Mouse (Mus musculus) intestine, postnatal 0 days (tissue): ENCODE data around the gene Cd38. TPM values are rescaled to one million over a fixed set of nuclear protein-coding genes. Genes with fewer than 3 reads are reported as not detected.
A peak's percentile ranks its signal among the peaks of the same experiment; 100 is the strongest.

Experiments used
- ATAC-seq: fragments of 200-750 bp; cut with Nextera tagmentation; 2 replicates; pipeline ENCODE4 v1.8.0; 2017; ENCODE audit warnings: mild to moderate bottlenecking, moderate TSS enrichment, moderate library complexity
- H3K27ac ChIP-seq: fragments of 300-500 bp; sonication (generic); 2 replicates; pipeline ENCODE4 v1.5.1; 2014; ENCODE audit warnings: mild to moderate bottlenecking, low read depth, low read length, moderate library complexity
- H3K27me3 ChIP-seq: fragments of 300-500 bp; sonication (generic); replicated peaks from 2 replicates; pipeline ENCODE4 v1.6.1; 2014; ENCODE audit warnings: low read length, mixed read lengths; ENCODE audit not compliant: control insufficient read depth, insufficient read depth
- H3K36me3 ChIP-seq: fragments of 300-500 bp; sonication (generic); 2 replicates; pipeline ENCODE4 v1.6.1; 2014; ENCODE audit warnings: mild to moderate bottlenecking, moderate library complexity; ENCODE audit not compliant: control insufficient read depth, insufficient read depth
- H3K4me1 ChIP-seq: fragments of 300-500 bp; sonication (generic); replicated peaks from 2 replicates; pipeline ENCODE4 v1.6.1; 2014; ENCODE audit warnings: antibody characterized with exemption, low read length, mixed read lengths; ENCODE audit not compliant: control insufficient read depth, insufficient read depth
- H3K4me2 ChIP-seq: fragments of 300-500 bp; sonication (generic); replicated peaks from 2 replicates; pipeline ENCODE4 v1.6.1; 2014; ENCODE audit warnings: low read depth, mild to moderate bottlenecking, moderate library complexity
- H3K4me3 ChIP-seq: fragments of 300-500 bp; sonication (generic); 2 replicates; pipeline ENCODE4 v1.5.1; 2014; ENCODE audit warnings: low read depth, low read length
- H3K9ac ChIP-seq: fragments of 300-500 bp; sonication (generic); 2 replicates; pipeline ENCODE4 v1.6.1; 2014; ENCODE audit warnings: mild to moderate bottlenecking, low read depth, low read length
- H3K9me3 ChIP-seq: fragments of 300-500 bp; sonication (generic); 2 replicates; pipeline ENCODE4 v1.6.1; 2016; ENCODE audit warnings: mixed run types; ENCODE audit not compliant: control insufficient read depth
- CTCF ChIP-seq: sonication (generic); IDR thresholded peaks from 2 replicates; pipeline ENCODE4 v1.5.1; 2016; ENCODE audit warnings: low read depth, mild to moderate bottlenecking, control low read depth, antibody characterized with exemption, moderate library complexity
- WGBS: fragments of 180-500 bp; shearing (Covaris S2); extraction: QIAGEN DNeasy Blood & Tissue Kit; methylation state at CpG from one replicate; pipeline ENCODE4 v1.1.7; 2014; 5-methylcytosine and 5-hydroxymethylcytosine counted together
- polyA plus RNA-seq: library from polyadenylated mRNA; unstranded; fragments of >200 nt; fragmentation: Nextera tagmentation; extraction: Ambion mirVana; gene quantifications from 2 replicates; pipeline ENCODE4 v1.2.1, GENCODE M21; 2015

The Cd38 gene
- polyA plus RNA-seq, 1 experiment from 2014 or later, result 9.5 TPM

DNA sequence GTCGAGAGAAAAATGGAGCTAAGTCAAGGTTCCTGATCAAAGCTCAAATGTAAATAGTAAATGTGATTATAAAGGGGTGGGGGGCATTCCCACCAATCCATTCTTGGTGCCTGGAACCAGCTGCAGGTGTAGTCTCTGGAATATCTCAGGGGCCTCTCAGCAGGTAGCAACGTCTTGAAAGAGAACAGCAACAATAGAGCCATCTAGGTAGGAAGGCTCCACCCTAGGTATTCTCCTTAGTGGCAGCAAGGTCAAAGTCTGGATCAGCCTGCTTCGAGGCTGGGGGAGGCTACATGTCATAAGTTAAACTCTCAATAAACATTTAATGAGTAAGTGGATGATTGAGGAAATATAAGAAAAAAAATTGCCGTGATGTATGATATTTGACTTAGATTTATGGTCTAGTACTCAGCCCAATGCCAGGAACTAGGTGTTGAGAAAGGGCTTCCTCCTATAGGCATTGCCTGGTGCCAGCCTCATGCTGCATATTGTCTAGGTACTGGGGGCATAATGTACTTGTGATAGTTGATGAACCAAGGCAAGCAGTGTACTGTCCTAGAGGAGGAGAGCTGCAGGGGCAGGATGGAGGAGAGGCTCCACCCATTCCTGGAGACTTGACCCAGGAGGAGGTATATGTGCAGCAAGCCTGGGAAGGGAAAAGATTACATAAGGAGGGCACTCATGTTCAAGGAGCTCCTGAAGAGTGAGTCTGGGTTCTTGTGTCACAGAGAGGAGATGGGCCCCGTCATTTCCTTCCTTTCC, 7.5 kb upstream of the Cd38 start:
- no peak overlapping the region for H3K9ac ChIP-seq
- peak overlapping the region; percentile 84 for H3K27ac ChIP-seq
- no peaks in the 10 kb centered on the region for H3K36me3 ChIP-seq
- 0 out of 2 replicates have a peak, but pooled peaks cover 3% of the 10 kb centered on the region for H3K9me3 ChIP-seq
- no peaks in the 10 kb centered on the region for H3K27me3 ChIP-seq
- peaks cover 4% of the 10 kb centered on the region; the same call in 1 of the 2 replicates for H3K4me1 ChIP-seq
- peak; percentile 89 for ATAC-seq
- 37% methylated on average over 5 of the region's 5 CpGs for WGBS
- TF ChIP-seq CTCF, result no peak
- H3K4me2 ChIP-seq, result peak overlapping the region; percentile 37
- no peak overlapping the region for H3K4me3 ChIP-seq

GRCm38 (mm10) chr5:43863642-43864041, 4.7 kb upstream of the Cd38 start:
- H3K36me3 ChIP-seq, result no peaks in the 10 kb centered on the region
- H3K4me3 ChIP-seq, result no peak overlapping the region
- 0 out of 2 replicates have a peak overlapping the region, but pooled peaks have one; percentile 21 for H3K27ac ChIP-seq
- no peaks in the 10 kb centered on the region for H3K27me3 ChIP-seq
- no peak for TF ChIP-seq CTCF
- ATAC-seq, result peak; percentile 68
- 28% methylated on average over 6 of the region's 6 CpGs for WGBS
- peaks cover 4% of the 10 kb centered on the region for H3K4me1 ChIP-seq
- H3K4me2 ChIP-seq, result no peak overlapping the region
- no peak overlapping the region for H3K9ac ChIP-seq
- no peaks in the 10 kb centered on the region for H3K9me3 ChIP-seq

GRCm38 (mm10) chr5:43865316-43865715, 3.0 kb upstream of the Cd38 start:
- H3K4me3 ChIP-seq, result no peak overlapping the region
- H3K27ac ChIP-seq, result no peak overlapping the region
- WGBS, result 70% methylated on average over 2 of the region's 2 CpGs
- no peak overlapping the region for H3K9ac ChIP-seq
- H3K36me3 ChIP-seq, result no peaks in the 10 kb centered on the region
- H3K4me1 ChIP-seq, result peaks cover 7% of the 10 kb centered on the region
- H3K9me3 ChIP-seq, result no peaks in the 10 kb centered on the region
- no peak overlapping the region for H3K4me2 ChIP-seq
- ATAC-seq, result no peak
- H3K27me3 ChIP-seq, result no peaks in the 10 kb centered on the region
- TF ChIP-seq CTCF, result no peak

DNA sequence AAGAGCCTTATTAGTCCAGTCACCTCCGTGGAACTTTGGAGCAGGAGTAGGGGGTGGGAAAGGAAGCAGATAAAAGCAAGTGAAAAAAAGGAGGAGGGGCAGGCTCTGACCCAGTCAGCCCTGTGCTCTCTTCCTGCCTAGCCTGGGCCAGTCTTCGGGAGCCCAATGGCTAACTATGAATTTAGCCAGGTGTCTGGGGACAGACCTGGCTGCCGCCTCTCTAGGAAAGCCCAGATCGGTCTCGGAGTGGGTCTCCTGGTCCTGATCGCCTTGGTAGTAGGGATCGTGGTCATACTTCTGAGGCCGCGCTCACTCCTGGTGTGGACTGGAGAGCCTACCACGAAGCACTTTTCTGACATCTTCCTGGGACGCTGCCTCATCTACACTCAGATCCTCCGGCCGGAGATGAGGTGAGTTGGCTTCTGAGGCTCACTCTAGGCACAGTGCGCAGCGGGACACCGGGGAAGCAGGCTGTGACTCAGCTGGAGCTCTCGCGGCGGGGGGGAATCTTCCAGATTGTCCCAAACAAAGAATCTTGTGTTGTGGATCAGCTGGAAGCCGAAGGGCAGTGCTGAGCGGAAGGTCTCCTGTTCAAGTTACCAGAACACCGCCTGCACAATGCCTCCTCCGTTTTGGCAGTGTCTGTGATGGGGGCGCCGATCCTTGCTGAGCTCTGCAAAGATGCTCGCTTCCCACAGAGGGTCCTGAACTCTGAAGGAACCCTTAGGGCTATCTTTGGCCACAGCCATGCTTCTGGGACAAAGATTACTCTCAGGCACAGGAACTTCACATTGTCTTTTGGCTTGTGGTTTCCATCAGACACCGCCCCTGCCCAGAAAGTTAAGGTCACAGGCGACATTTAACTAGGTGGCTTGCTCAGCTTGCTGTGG, 603 bp downstream of the Cd38 start:
- Histone ChIP-seq H3K27me3 (no peaks in the 10 kb centered on the region), H3K36me3 (no peaks in the 10 kb centered on the region), H3K27ac (peak overlapping the region; percentile 60), H3K4me1 (peaks cover 6% of the 10 kb centered on the region; the same call in 1 of the 2 replicates), H3K4me3 (peak overlapping the region; percentile 43), H3K4me2 (peak overlapping the region; percentile 78), H3K9me3 (no peaks in the 10 kb centered on the region), H3K9ac (peak overlapping the region; percentile 58)
- WGBS, result 8% methylated on average over 28 of the region's 28 CpGs
- peak; percentile 58 for ATAC-seq
- no peak for TF ChIP-seq CTCF

DNA sequence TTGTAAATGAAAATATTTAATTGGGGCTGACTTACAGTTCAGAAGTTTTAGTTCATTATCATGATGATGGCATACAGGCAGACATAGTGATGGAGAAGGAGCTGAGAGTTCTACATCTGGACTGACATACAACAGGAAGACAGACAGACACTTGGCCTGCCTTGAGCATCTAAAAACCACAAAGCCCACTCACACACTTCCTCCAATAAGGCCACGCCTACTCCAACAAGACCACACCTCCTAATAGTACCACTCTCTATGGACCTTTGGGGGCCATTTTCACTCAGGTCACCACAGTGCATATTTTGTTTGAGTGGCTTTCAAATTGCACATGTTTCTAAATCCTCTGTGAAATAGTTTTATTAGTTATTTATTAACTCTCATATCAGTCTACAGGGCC, 3.5 kb downstream of the Cd38 start:
- Histone ChIP-seq H3K36me3 (no peaks in the 10 kb centered on the region), H3K4me1 (peaks cover 6% of the 10 kb centered on the region; the same call in 1 of the 2 replicates), H3K4me2 (no peak overlapping the region), H3K9me3 (no peaks in the 10 kb centered on the region), H3K4me3 (no peak overlapping the region), H3K9ac (no peak overlapping the region), H3K27me3 (no peaks in the 10 kb centered on the region), H3K27ac (no peak overlapping the region)
- 72% methylated on average over 1 of the region's 1 CpGs for WGBS
- no peak for TF ChIP-seq CTCF
- no peak for ATAC-seq

DNA sequence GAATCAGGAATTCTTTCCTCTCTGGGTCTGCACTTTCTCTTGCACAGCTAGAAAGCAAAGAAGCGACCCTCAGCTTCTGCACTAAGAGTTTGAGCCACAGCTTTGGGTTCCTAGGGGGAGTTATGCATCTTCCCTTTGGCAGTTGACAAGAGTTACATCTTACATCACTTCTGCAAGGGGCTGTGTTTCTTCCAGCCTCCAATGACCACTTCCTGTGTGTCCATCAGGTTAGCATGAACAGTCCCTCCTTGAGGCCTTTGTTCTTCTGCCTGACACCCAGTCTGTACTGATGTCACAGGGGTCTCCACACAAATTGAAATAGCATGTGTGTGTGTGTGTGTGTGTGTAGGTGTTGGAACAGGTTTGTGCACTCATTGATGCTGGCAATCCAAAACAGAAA, 4.3 kb downstream of the Cd38 start:
- no peaks in the 10 kb centered on the region for H3K9me3 ChIP-seq
- 69% methylated on average over 1 of the region's 1 CpGs for WGBS
- H3K4me1 ChIP-seq, result peaks cover 6% of the 10 kb centered on the region; the same call in 1 of the 2 replicates
- no peak for TF ChIP-seq CTCF
- H3K36me3 ChIP-seq, result no peaks in the 10 kb centered on the region
- no peak overlapping the region for H3K4me2 ChIP-seq
- no peak overlapping the region for H3K4me3 ChIP-seq
- no peak overlapping the region for H3K9ac ChIP-seq
- no peak for ATAC-seq
- H3K27me3 ChIP-seq, result no peaks in the 10 kb centered on the region
- H3K27ac ChIP-seq, result no peak overlapping the region
